Mouse (Mus musculus) hindbrain, embryonic 10.5 days (tissue): ENCODE data around the gene Phactr3. TPM values are rescaled to one million over a fixed set of nuclear protein-coding genes. Genes with fewer than 3 reads are reported as not detected.

ENCODE experiments used
- DNase-seq: peaks from one replicate; pipeline ENCODE4 v3.0.0-alpha.2; 2017; ENCODE audit warnings: low spot score
- H3K27ac ChIP-seq: fragments of 300-500 bp; sonication (generic); 2 replicates; pipeline ENCODE4 v1.5.1; 2016; ENCODE audit warnings: mild to moderate bottlenecking, moderate library complexity
- H3K27me3 ChIP-seq: fragments of 300-500 bp; sonication (generic); 2 replicates; pipeline ENCODE4 v1.6.1; 2016; ENCODE audit warnings: mild to moderate bottlenecking; ENCODE audit not compliant: poor library complexity, insufficient read depth, severe bottlenecking
- H3K36me3 ChIP-seq: fragments of 300-500 bp; sonication (generic); 2 replicates; pipeline ENCODE4 v1.6.1; 2016; ENCODE audit warnings: mild to moderate bottlenecking, moderate library complexity
- H3K4me1 ChIP-seq: fragments of 300-500 bp; sonication (generic); replicated peaks from 2 replicates; pipeline ENCODE4 v1.6.1; 2016; ENCODE audit warnings: mild to moderate bottlenecking
- H3K4me3 ChIP-seq: fragments of 300-500 bp; sonication (generic); 2 replicates; pipeline ENCODE4 v1.5.1; 2016; ENCODE audit warnings: mild to moderate bottlenecking, moderate library complexity
- H3K9me3 ChIP-seq: fragments of 300-500 bp; sonication (generic); 2 replicates; pipeline ENCODE4 v1.6.1; 2016; ENCODE audit warnings: mild to moderate bottlenecking, moderate library complexity
- WGBS: fragments of 180-500 bp; shearing (Covaris S2); methylation state at CpG from one replicate; pipeline ENCODE4 v1.1.7; 2016; 5-methylcytosine and 5-hydroxymethylcytosine counted together
- polyA plus RNA-seq: library from polyadenylated mRNA; unstranded; fragments of >200 nt; fragmentation: Nextera tagmentation; extraction: Ambion mirVana; gene quantifications from 2 replicates; pipeline ENCODE4 v1.2.1, GENCODE M21; 2016

Phactr3 gene
- polyA plus RNA-seq, 1 experiment from 2014 or later, result 11.1 TPM

GRCm38 (mm10) chr2:178125427-178125826, 6.7 kb downstream of the Phactr3 start:
- 74% methylated on average over 8 of the region's 8 CpGs for WGBS
- no peak overlapping the region for H3K4me3 ChIP-seq
- peak; percentile 3 for DNase-seq

GRCm38 (mm10) chr2:178126041-178126820, 7.5 kb downstream of the Phactr3 start:
- Histone ChIP-seq H3K4me3 (no peak overlapping the region), H3K27me3 (no peaks in the 10 kb centered on the region; the same call in 1 of the 2 replicates), H3K4me1 (peaks cover 23% of the 10 kb centered on the region), H3K27ac (no peak overlapping the region), H3K9me3 (no peaks in the 10 kb centered on the region), H3K36me3 (no peaks in the 10 kb centered on the region)
- DNase-seq, result peak; percentile 1
- WGBS, result 90% methylated on average over 7 of the region's 7 CpGs

More at GRCm38 (mm10) chr2:178125427-178125826, 6.7 kb downstream of the Phactr3 start:
- Histone ChIP-seq H3K27ac (no peak overlapping the region), H3K27me3 (peaks cover 8% of the 10 kb centered on the region), H3K4me1 (peaks cover 26% of the 10 kb centered on the region), H3K36me3 (no peaks in the 10 kb centered on the region), H3K9me3 (no peaks in the 10 kb centered on the region)

GRCm38 (mm10) chr2:178128594-178128993, 9.8 kb downstream of the Phactr3 start:
- WGBS, result 79% methylated on average over 5 of the region's 5 CpGs
- Histone ChIP-seq H3K36me3 (no peaks in the 10 kb centered on the region), H3K4me1 (peaks cover 5% of the 10 kb centered on the region; the same call in 1 of the 2 replicates), H3K27ac (no peak overlapping the region), H3K27me3 (no peaks in the 10 kb centered on the region), H3K4me3 (no peak overlapping the region), H3K9me3 (no peaks in the 10 kb centered on the region)
- DNase-seq, result peak; percentile 1

- DNase-seq, result peak; percentile 0
- Histone ChIP-seq H3K36me3 (no peaks in the 10 kb centered on the region), H3K4me1 (peaks cover 4% of the 10 kb centered on the region; the same call in 1 of the 2 replicates), H3K9me3 (no peaks in the 10 kb centered on the region), H3K4me3 (no peak overlapping the region), H3K27ac (no peak overlapping the region), H3K27me3 (no peaks in the 10 kb centered on the region)
- 78% methylated on average over 4 of the region's 4 CpGs for WGBS
Observed at GRCm38 (mm10) chr2:178129161-178129560, 10.4 kb downstream of the Phactr3 start.

GRCm38 (mm10) chr2:178129676-178130075, 10.9 kb downstream of the Phactr3 start:
- no peaks in the 10 kb centered on the region for H3K9me3 ChIP-seq
- WGBS, result 88% methylated on average over 2 of the region's 2 CpGs
- peak; percentile 1 for DNase-seq
- H3K36me3 ChIP-seq, result no peaks in the 10 kb centered on the region
- no peak overlapping the region for H3K4me3 ChIP-seq
- no peaks in the 10 kb centered on the region for H3K27me3 ChIP-seq
- H3K4me1 ChIP-seq, result peaks cover 4% of the 10 kb centered on the region; the same call in 1 of the 2 replicates
- H3K27ac ChIP-seq, result no peak overlapping the region

GRCm38 (mm10) chr2:178130536-178130935, 11.8 kb downstream of the Phactr3 start:
- no peak overlapping the region for H3K4me3 ChIP-seq
- no peaks in the 10 kb centered on the region for H3K9me3 ChIP-seq
- peaks cover 4% of the 10 kb centered on the region; the same call in 1 of the 2 replicates for H3K4me1 ChIP-seq
- no peaks in the 10 kb centered on the region for H3K36me3 ChIP-seq
- DNase-seq, result peak; percentile 1
- H3K27ac ChIP-seq, result no peak overlapping the region
- WGBS, result 89% methylated on average over 5 of the region's 5 CpGs
- H3K27me3 ChIP-seq, result no peaks in the 10 kb centered on the region

- Histone ChIP-seq H3K4me1 (peaks cover 6% of the 10 kb centered on the region; the same call in 1 of the 2 replicates), H3K27me3 (no peaks in the 10 kb centered on the region), H3K4me3 (no peak overlapping the region), H3K36me3 (no peaks in the 10 kb centered on the region), H3K27ac (no peak overlapping the region), H3K9me3 (no peaks in the 10 kb centered on the region)
- DNase-seq, result peak; percentile 1
- WGBS, result 80% methylated on average over 5 of the region's 5 CpGs
Observed at GRCm38 (mm10) chr2:178131011-178131410, 12.2 kb downstream of the Phactr3 start.

GRCm38 (mm10) chr2:178131606-178132365, 13.0 kb downstream of the Phactr3 start:
- no peaks in the 10 kb centered on the region for H3K9me3 ChIP-seq
- H3K27me3 ChIP-seq, result no peaks in the 10 kb centered on the region
- DNase-seq, result no peak
- no peak overlapping the region for H3K4me3 ChIP-seq
- 92% methylated on average over 5 of the region's 5 CpGs for WGBS
- no peaks in the 10 kb centered on the region for H3K36me3 ChIP-seq
- no peak overlapping the region for H3K27ac ChIP-seq
- H3K4me1 ChIP-seq, result peaks cover 6% of the 10 kb centered on the region; the same call in 1 of the 2 replicates

- peaks cover 6% of the 10 kb centered on the region; the same call in 1 of the 2 replicates for H3K4me1 ChIP-seq
- no peak overlapping the region for H3K4me3 ChIP-seq
- WGBS, result 35% methylated on average over 4 of the region's 4 CpGs
- H3K27ac ChIP-seq, result no peak overlapping the region
- no peaks in the 10 kb centered on the region for H3K9me3 ChIP-seq
- no peak for DNase-seq
- peaks cover 20% of the 10 kb centered on the region for H3K27me3 ChIP-seq
- H3K36me3 ChIP-seq, result no peaks in the 10 kb centered on the region
Observed at GRCm38 (mm10) chr2:178135713-178136112, 16.9 kb downstream of the Phactr3 start.

GRCm38 (mm10) chr2:178137518-178137917, 18.7 kb downstream of the Phactr3 start:
- 9% methylated on average over 3 of the region's 3 CpGs for WGBS
- Histone ChIP-seq H3K9me3 (no peaks in the 10 kb centered on the region), H3K4me1 (peaks cover 19% of the 10 kb centered on the region), H3K36me3 (no peaks in the 10 kb centered on the region), H3K4me3 (no peak overlapping the region), H3K27me3 (peaks cover 38% of the 10 kb centered on the region), H3K27ac (no peak overlapping the region)
- DNase-seq, result peak; percentile 54

- no peaks in the 10 kb centered on the region for H3K9me3 ChIP-seq
- 2% methylated on average over 10 of the region's 10 CpGs for WGBS
- H3K27me3 ChIP-seq, result peaks cover 60% of the 10 kb centered on the region
- peak overlapping the region; percentile 64 for H3K4me3 ChIP-seq
- DNase-seq, result peak; percentile 35
- peak overlapping the region; percentile 90 for H3K27ac ChIP-seq
- H3K4me1 ChIP-seq, result peaks cover 29% of the 10 kb centered on the region
- no peaks in the 10 kb centered on the region for H3K36me3 ChIP-seq
Observed at GRCm38 (mm10) chr2:178141489-178141922, 22.7 kb downstream of the Phactr3 start.

GRCm38 (mm10) chr2:178142291-178143023, 23.7 kb downstream of the Phactr3 start:
- H3K9me3 ChIP-seq, result no peaks in the 10 kb centered on the region
- H3K27me3 ChIP-seq, result peaks cover 60% of the 10 kb centered on the region
- H3K4me3 ChIP-seq, result peak overlapping the region; percentile 64
- H3K36me3 ChIP-seq, result no peaks in the 10 kb centered on the region
- peaks cover 29% of the 10 kb centered on the region for H3K4me1 ChIP-seq
- H3K27ac ChIP-seq, result peak overlapping the region; percentile 90
- WGBS, result 11% methylated on average over 42 of the region's 42 CpGs
- DNase-seq, result peak; percentile 34
